Mouse (Mus musculus): ENCODE results near the gene Cep83. TPM values are rescaled to one million over a fixed set of nuclear protein-coding genes. Genes with fewer than 3 reads are reported as not detected.

The Cep83 gene
- total and polyA plus RNA-seq, 3 experiments: 23.9 to 231 (median 25.9) TPM

DNA sequence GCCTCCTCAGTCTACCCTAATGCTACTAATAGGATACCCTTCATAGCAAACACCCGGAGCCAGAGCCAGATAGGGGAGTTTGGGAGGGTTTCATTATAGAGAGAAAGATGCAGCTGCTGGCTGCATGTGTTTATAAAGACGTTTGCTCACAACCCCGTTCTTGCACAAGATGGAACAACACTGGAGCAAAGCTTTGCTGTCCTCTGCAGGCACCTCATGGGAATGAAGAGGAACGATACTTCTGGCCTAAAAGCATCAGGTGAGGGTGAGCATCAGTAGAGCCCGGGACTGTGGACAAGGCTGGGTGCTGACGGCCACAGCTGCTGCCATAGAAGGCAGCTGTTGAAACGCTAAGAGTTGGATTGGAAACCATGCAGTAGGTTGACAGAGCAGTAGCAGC, 118.9 kb downstream of the Cep83 start:
- Histone ChIP-seq H3K9ac (ENCODE audit: control insufficient read depth, low read depth, low read length, poor library complexity, severe bottlenecking) (no peak overlapping the region), H3K27ac (ENCODE audit: control insufficient read depth, low read depth, low read length) (no peak overlapping the region), H3K4me3 (ENCODE audit: control insufficient read depth in 1 of 2, insufficient read depth in 1 of 2, low read depth in 2 of 2, low read length in 2 of 2) (no peak overlapping the region), H3K9me3 (replicated peaks; ENCODE audit: insufficient read depth, low read length) (no peaks in the 10 kb centered on the region), H3K27me3 (ENCODE audit: control insufficient read depth in 1 of 2, insufficient read depth in 2 of 2, low read length in 2 of 2) (no peaks in the 10 kb centered on the region), H3K79me2 (ENCODE audit: control insufficient read depth, insufficient read depth, low read length, poor library complexity) (no peaks in the 10 kb centered on the region), H3K4me1 (ENCODE audit: control insufficient read depth in 1 of 2, insufficient read depth in 2 of 2, low read length in 2 of 2) (peaks cover 0 to 6% of the 10 kb centered on the region in 2 experiments; a peak in 1 of 4 replicates), H3K36me3 (ENCODE audit: control insufficient read depth in 1 of 2, insufficient read depth in 2 of 2, low read length in 2 of 2) (peaks cover 0 to 11% of the 10 kb centered on the region in 2 experiments; a peak in 3 of 4 replicates)
- TF ChIP-seq ELF1 (IDR thresholded peaks at IDR 0.05; ENCODE audit: low read depth, low read length) (no peak), NELFE (IDR thresholded peaks at IDR 0.05; ENCODE audit: low read depth, low read length) (no peak), GABPA (IDR thresholded peaks at IDR 0.05; ENCODE audit: low read depth, low read length) (no peak), JUND (IDR thresholded peaks at IDR 0.05; ENCODE audit: low read depth, low read length) (no peak), MYB (IDR thresholded peaks at IDR 0.05; ENCODE audit: low read depth, low read length) (no peak), NRF1 (IDR thresholded peaks at IDR 0.05; ENCODE audit: insufficient read depth, low read depth, low read length, poor library complexity, severe bottlenecking) (no peak), EP300 (IDR thresholded peaks at IDR 0.05; ENCODE audit: low read depth in 1 of 2, low read length in 2 of 2) (no peak), GATA1 (IDR thresholded peaks at IDR 0.05; ENCODE audit: low read depth, low read length) (no peak), MXI1 (IDR thresholded peaks at IDR 0.05; ENCODE audit: low read depth, low read length) (no peak), KAT2A (conservative IDR thresholded peaks at IDR 0.05; ENCODE audit: low read depth, low read length) (no peak)
- no peak for DNase-seq (ENCODE audit: low read depth, low spot score)

GRCm38 (mm10) chr10:94808275-94808674, 119.8 kb downstream of the Cep83 start:
- Histone ChIP-seq H3K36me3 (ENCODE audit: control insufficient read depth in 1 of 2, insufficient read depth in 2 of 2, low read length in 2 of 2) (peaks cover 0 to 11% of the 10 kb centered on the region in 2 experiments; a peak in 3 of 4 replicates), H3K9ac (ENCODE audit: control insufficient read depth, low read depth, low read length, poor library complexity, severe bottlenecking) (no peak overlapping the region), H3K4me3 (ENCODE audit: control insufficient read depth in 1 of 2, insufficient read depth in 1 of 2, low read depth in 2 of 2, low read length in 2 of 2) (no peak overlapping the region), H3K79me2 (ENCODE audit: control insufficient read depth, insufficient read depth, low read length, poor library complexity) (no peaks in the 10 kb centered on the region), H3K27ac (ENCODE audit: control insufficient read depth, low read depth, low read length) (no peak overlapping the region), H3K27me3 (ENCODE audit: control insufficient read depth in 1 of 2, insufficient read depth in 2 of 2, low read length in 2 of 2) (no peaks in the 10 kb centered on the region), H3K9me3 (replicated peaks; ENCODE audit: insufficient read depth, low read length) (no peaks in the 10 kb centered on the region), H3K4me1 (ENCODE audit: control insufficient read depth in 1 of 2, insufficient read depth in 2 of 2, low read length in 2 of 2) (peaks cover 0 to 6% of the 10 kb centered on the region in 2 experiments; a peak in 1 of 4 replicates)
- peak; percentile 54 for DNase-seq (ENCODE audit: low read depth, low spot score)
- peak; percentile 57; the same call in 1 of the 2 replicates for TF ChIP-seq ETS1 (IDR thresholded peaks at IDR 0.05; ENCODE audit: low read depth, low read length)
- peak; percentile 39 for TF ChIP-seq SIN3A (IDR thresholded peaks at IDR 0.05; ENCODE audit: low read length)
- TF ChIP-seq KAT2A (conservative IDR thresholded peaks at IDR 0.05; ENCODE audit: low read depth, low read length): no peak
- no peak for TF ChIP-seq ZMIZ1 (IDR thresholded peaks at IDR 0.05; ENCODE audit: low read depth, low read length)
- no peak for TF ChIP-seq NELFE (IDR thresholded peaks at IDR 0.05; ENCODE audit: low read depth, low read length)
- no peak for TF ChIP-seq POLR2A (IDR thresholded peaks at IDR 0.05; ENCODE audit: control insufficient read depth in 1 of 2, insufficient read depth in 1 of 2, low read depth in 1 of 2, low read length in 2 of 2, poor library complexity in 1 of 2)
- peak; percentile 54; the same call in 1 of the 2 replicates for TF ChIP-seq MYB (IDR thresholded peaks at IDR 0.05; ENCODE audit: low read depth, low read length)
- TF ChIP-seq USF1 (IDR thresholded peaks at IDR 0.05; ENCODE audit: low read depth, low read length): no peak
- TF ChIP-seq UBTF (IDR thresholded peaks at IDR 0.05; ENCODE audit: borderline replicate concordance, insufficient read depth, low read depth, low read length): no peak
- no peak for TF ChIP-seq MYC (IDR thresholded peaks at IDR 0.05; ENCODE audit: low read depth, low read length)
- TF ChIP-seq CTCF (IDR thresholded peaks at IDR 0.05 in 2 of 3, conservative IDR thresholded peaks at IDR 0.05 in 1 of 3; ENCODE audit: control insufficient read depth in 1 of 3, insufficient read depth in 1 of 3, low read depth in 2 of 3, low read length in 3 of 3, poor library complexity in 1 of 3, severe bottlenecking in 1 of 3): no peak
- TF ChIP-seq TAL1 (IDR thresholded peaks at IDR 0.05; ENCODE audit: low read length): peak; percentile 61
- no peak for TF ChIP-seq MEF2A (IDR thresholded peaks at IDR 0.05; ENCODE audit: extremely low read depth, insufficient replicate concordance, low read depth, low read length, poor library complexity, severe bottlenecking)
- no peak for TF ChIP-seq MAX (IDR thresholded peaks at IDR 0.05; ENCODE audit: low read length)
- no peak for TF ChIP-seq RCOR1 (IDR thresholded peaks at IDR 0.05; ENCODE audit: low read depth, low read length)
- no peak for TF ChIP-seq JUND (IDR thresholded peaks at IDR 0.05; ENCODE audit: low read depth, low read length)
- peak; percentile 60 for TF ChIP-seq GATA1 (IDR thresholded peaks at IDR 0.05; ENCODE audit: low read depth, low read length)
- peak; percentile 64 to 90 for TF ChIP-seq EP300 (IDR thresholded peaks at IDR 0.05; ENCODE audit: low read depth in 1 of 2, low read length in 2 of 2)
- TF ChIP-seq ZNF384 (IDR thresholded peaks at IDR 0.05; ENCODE audit: low read depth, low read length): no peak
- no peak for TF ChIP-seq HCFC1 (IDR thresholded peaks at IDR 0.05; ENCODE audit: low read depth, low read length)
- TF ChIP-seq ZKSCAN1 (IDR thresholded peaks at IDR 0.05; ENCODE audit: low read depth, low read length): no peak
- TF ChIP-seq POLR2AphosphoS5 (IDR thresholded peaks at IDR 0.05; ENCODE audit: borderline replicate concordance, low read depth, low read length): no peak
- TF ChIP-seq RAD21 (IDR thresholded peaks at IDR 0.05; ENCODE audit: low read depth, low read length): no peak
- TF ChIP-seq USF2 (IDR thresholded peaks at IDR 0.05; ENCODE audit: borderline replicate concordance in 1 of 2, insufficient read depth in 1 of 2, low read depth in 1 of 2, low read length in 2 of 2): no peak
- TF ChIP-seq POLR2AphosphoS2 (IDR thresholded peaks at IDR 0.05; ENCODE audit: low read length): no peak
- TF ChIP-seq ZC3H11A (IDR thresholded peaks at IDR 0.05; ENCODE audit: low read depth, low read length): no peak
- TF ChIP-seq NRF1 (IDR thresholded peaks at IDR 0.05; ENCODE audit: insufficient read depth, low read depth, low read length, poor library complexity, severe bottlenecking): no peak

Data from MEL (cell line).